Mouse (Mus musculus): ENCODE results near the gene Ino80d. TPM values are rescaled to one million over a fixed set of nuclear protein-coding genes. Genes with fewer than 3 reads are reported as not detected.

Gene Ino80d
- polyA plus RNA-seq, 1 experiment from 2014 or later = 12.7 TPM

- WGBS = 84% methylated on average over 4 of the region's 4 CpGs
- no peak for ATAC-seq (replicated peaks)
- Histone ChIP-seq H3K4me3 (no peak overlapping the region), H3K27me3 (replicated peaks) (no peaks in the 10 kb centered on the region), H3K4me1 (no peaks in the 10 kb centered on the region), H3K36me3 (replicated peaks) (peaks cover 17% of the 10 kb centered on the region), H3K9me3 (no peaks in the 10 kb centered on the region), H3K9ac (no peak overlapping the region), H3K4me2 (no peak overlapping the region), H3K27ac (no peak overlapping the region)
Measured at GRCm38 (mm10) chr1:63098831-63099230, 15.6 kb downstream of the Ino80d start.

- Histone ChIP-seq H3K27ac (no peak overlapping the region), H3K4me2 (no peak overlapping the region), H3K4me3 (no peak overlapping the region), H3K36me3 (replicated peaks) (peaks cover 13% of the 10 kb centered on the region), H3K27me3 (replicated peaks) (no peaks in the 10 kb centered on the region), H3K4me1 (no peaks in the 10 kb centered on the region), H3K9ac (no peak overlapping the region), H3K9me3 (no peaks in the 10 kb centered on the region)
- ATAC-seq (replicated peaks) = no peak
- 88% methylated on average over 5 of the region's 5 CpGs for WGBS
Measured at GRCm38 (mm10) chr1:63096071-63096470, 18.4 kb downstream of the Ino80d start.

- ATAC-seq (replicated peaks) = no peak
- H3K27me3 ChIP-seq (replicated peaks) = no peaks in the 10 kb centered on the region
- no peak overlapping the region for H3K9ac ChIP-seq
- no peak overlapping the region for H3K4me3 ChIP-seq
- H3K9me3 ChIP-seq = no peaks in the 10 kb centered on the region
- no peaks in the 10 kb centered on the region for H3K4me1 ChIP-seq
- peaks cover 18% of the 10 kb centered on the region; the same call in 1 of the 2 replicates for H3K36me3 ChIP-seq (replicated peaks)
- 92% methylated on average over 5 of the region's 5 CpGs for WGBS
- no peak overlapping the region for H3K27ac ChIP-seq
- H3K4me2 ChIP-seq = no peak overlapping the region
Measured at GRCm38 (mm10) chr1:63089795-63090194, 24.7 kb downstream of the Ino80d start.

- no peak overlapping the region for H3K27ac ChIP-seq
- no peak overlapping the region for H3K4me2 ChIP-seq
- no peak overlapping the region for H3K4me3 ChIP-seq
- peaks cover 18% of the 10 kb centered on the region; the same call in 1 of the 2 replicates for H3K36me3 ChIP-seq (replicated peaks)
- 91% methylated on average over 1 of the region's 1 CpGs for WGBS
- ATAC-seq (replicated peaks) = no peak
- no peaks in the 10 kb centered on the region for H3K9me3 ChIP-seq
- H3K9ac ChIP-seq = no peak overlapping the region
- H3K4me1 ChIP-seq = no peaks in the 10 kb centered on the region
- H3K27me3 ChIP-seq (replicated peaks) = no peaks in the 10 kb centered on the region
Measured at GRCm38 (mm10) chr1:63088614-63089013, 25.9 kb downstream of the Ino80d start.

GRCm38 (mm10) chr1:63080277-63080676, 34.2 kb downstream of the Ino80d start:
- Histone ChIP-seq H3K4me3 (no peak overlapping the region), H3K9me3 (no peaks in the 10 kb centered on the region), H3K27ac (no peak overlapping the region), H3K4me2 (no peak overlapping the region), H3K4me1 (no peaks in the 10 kb centered on the region), H3K27me3 (replicated peaks) (no peaks in the 10 kb centered on the region), H3K9ac (no peak overlapping the region), H3K36me3 (replicated peaks) (no peaks in the 10 kb centered on the region; the same call in 1 of the 2 replicates)
- ATAC-seq (replicated peaks) = no peak
- 74% methylated on average over 5 of the region's 5 CpGs for WGBS

GRCm38 (mm10) chr1:63076383-63076782, 38.1 kb downstream of the Ino80d start:
- peaks cover 26% of the 10 kb centered on the region; the same call in 1 of the 2 replicates for H3K36me3 ChIP-seq (replicated peaks)
- no peak for ATAC-seq (replicated peaks)

GRCm38 (mm10) chr1:63071379-63071778, 43.1 kb downstream of the Ino80d start:
- Histone ChIP-seq H3K27ac (no peak overlapping the region), H3K4me2 (no peak overlapping the region), H3K9me3 (no peaks in the 10 kb centered on the region), H3K4me3 (no peak overlapping the region), H3K9ac (no peak overlapping the region), H3K27me3 (replicated peaks) (no peaks in the 10 kb centered on the region), H3K36me3 (replicated peaks) (peaks cover 50% of the 10 kb centered on the region; the same call in 1 of the 2 replicates), H3K4me1 (no peaks in the 10 kb centered on the region)
- ATAC-seq (replicated peaks) = no peak
- 100% methylated on average over 1 of the region's 1 CpGs for WGBS

More at GRCm38 (mm10) chr1:63076383-63076782, 38.1 kb downstream of the Ino80d start:
- H3K4me3 ChIP-seq = no peak overlapping the region
- WGBS = 89% methylated on average over 2 of the region's 2 CpGs
- no peak overlapping the region for H3K27ac ChIP-seq
- no peaks in the 10 kb centered on the region for H3K4me1 ChIP-seq
- H3K9me3 ChIP-seq = no peaks in the 10 kb centered on the region
- no peak overlapping the region for H3K4me2 ChIP-seq
- no peak overlapping the region for H3K9ac ChIP-seq
- H3K27me3 ChIP-seq (replicated peaks) = no peaks in the 10 kb centered on the region

- Histone ChIP-seq H3K36me3 (replicated peaks) (peaks cover 36% of the 10 kb centered on the region), H3K4me2 (no peak overlapping the region), H3K4me3 (no peak overlapping the region), H3K9ac (no peak overlapping the region), H3K27me3 (replicated peaks) (no peaks in the 10 kb centered on the region), H3K4me1 (peaks cover 7% of the 10 kb centered on the region; the same call in 1 of the 2 replicates), H3K27ac (no peak overlapping the region), H3K9me3 (no peaks in the 10 kb centered on the region)
- no peak for ATAC-seq (replicated peaks)
- WGBS = 94% methylated on average over 12 of the region's 12 CpGs
Measured at GRCm38 (mm10) chr1:63058361-63058760, 56.1 kb downstream of the Ino80d start.

GRCm38 (mm10) chr1:63057849-63058248, 56.6 kb downstream of the Ino80d start:
- Histone ChIP-seq H3K27ac (no peak overlapping the region), H3K9ac (no peak overlapping the region), H3K36me3 (replicated peaks) (peaks cover 31% of the 10 kb centered on the region), H3K27me3 (replicated peaks) (no peaks in the 10 kb centered on the region), H3K4me2 (no peak overlapping the region), H3K9me3 (no peaks in the 10 kb centered on the region), H3K4me1 (peaks cover 7% of the 10 kb centered on the region; the same call in 1 of the 2 replicates), H3K4me3 (no peak overlapping the region)
- WGBS = 80% methylated on average over 11 of the region's 11 CpGs
- no peak for ATAC-seq (replicated peaks)

GRCm38 (mm10) chr1:63057318-63057717, 57.1 kb downstream of the Ino80d start:
- Histone ChIP-seq H3K4me2 (no peak overlapping the region), H3K9me3 (no peaks in the 10 kb centered on the region), H3K36me3 (replicated peaks) (peaks cover 31% of the 10 kb centered on the region), H3K27ac (no peak overlapping the region), H3K27me3 (replicated peaks) (no peaks in the 10 kb centered on the region), H3K9ac (no peak overlapping the region), H3K4me1 (peaks cover 7% of the 10 kb centered on the region; the same call in 1 of the 2 replicates), H3K4me3 (no peak overlapping the region)
- ATAC-seq (replicated peaks) = 0 out of 2 replicates have a peak, but pooled peaks have one; percentile 30
- 85% methylated on average over 3 of the region's 3 CpGs for WGBS

GRCm38 (mm10) chr1:63055386-63055785, 59.1 kb downstream of the Ino80d start:
- ATAC-seq (replicated peaks) = no peak
- H3K4me2 ChIP-seq = no peak overlapping the region
- no peaks in the 10 kb centered on the region for H3K9me3 ChIP-seq
- no peak overlapping the region for H3K4me3 ChIP-seq
- H3K27me3 ChIP-seq (replicated peaks) = no peaks in the 10 kb centered on the region
- peak overlapping the region; percentile 23; the same call in 1 of the 2 replicates for H3K27ac ChIP-seq
- WGBS = 46% methylated on average over 3 of the region's 3 CpGs
- H3K9ac ChIP-seq = no peak overlapping the region
- peaks cover 19% of the 10 kb centered on the region for H3K36me3 ChIP-seq (replicated peaks)
- peaks cover 7% of the 10 kb centered on the region; the same call in 1 of the 2 replicates for H3K4me1 ChIP-seq

GRCm38 (mm10) chr1:63050866-63051265, 63.6 kb downstream of the Ino80d start:
- Histone ChIP-seq H3K27ac (no peak overlapping the region), H3K36me3 (replicated peaks) (no peaks in the 10 kb centered on the region), H3K4me1 (peaks cover 7% of the 10 kb centered on the region; the same call in 1 of the 2 replicates), H3K27me3 (replicated peaks) (no peaks in the 10 kb centered on the region), H3K4me3 (no peak overlapping the region), H3K9ac (no peak overlapping the region), H3K4me2 (no peak overlapping the region), H3K9me3 (no peaks in the 10 kb centered on the region)
- no peak for ATAC-seq (replicated peaks)
- 86% methylated on average over 8 of the region's 8 CpGs for WGBS

- ATAC-seq (replicated peaks) = no peak
- no peak overlapping the region for H3K9ac ChIP-seq
- no peaks in the 10 kb centered on the region for H3K4me1 ChIP-seq
- H3K36me3 ChIP-seq (replicated peaks) = no peaks in the 10 kb centered on the region
- no peak overlapping the region for H3K4me3 ChIP-seq
- H3K27me3 ChIP-seq (replicated peaks) = no peaks in the 10 kb centered on the region
- H3K9me3 ChIP-seq = no peaks in the 10 kb centered on the region
- WGBS = 88% methylated on average over 3 of the region's 3 CpGs
- H3K4me2 ChIP-seq = no peak overlapping the region
- H3K27ac ChIP-seq = no peak overlapping the region
Measured at GRCm38 (mm10) chr1:63049977-63050376, 64.5 kb downstream of the Ino80d start.

All from midbrain, embryonic 15.5 days (tissue).